Mouse (Mus musculus) thymus, adult 2 months (tissue): ENCODE measurements around the gene Cdh23.

Experiments used
- CTCF ChIP-seq: fragments of 200-500 bp; IDR thresholded peaks from 2 replicates; pipeline ENCODE4 v1.5.1; 2012; ENCODE audit warnings: mild to moderate bottlenecking, control low read depth, low read length, moderate library complexity, borderline replicate concordance; ENCODE audit not compliant: control insufficient read depth, poor library complexity, insufficient read depth; ENCODE audit errors: extremely low read depth
- POLR2A ChIP-seq: fragments of 200-500 bp; IDR thresholded peaks from 2 replicates; pipeline ENCODE4 v1.6.1; 2012; ENCODE audit warnings: mild to moderate bottlenecking, low read length, control low read depth, moderate library complexity; ENCODE audit not compliant: control insufficient read depth, poor library complexity, insufficient read depth; ENCODE audit errors: extremely low read depth

- TF ChIP-seq CTCF (no peak), POLR2A (no peak)
Observed at GRCm38 (mm10) chr10:60678926-60679325, 17.4 kb downstream of the Cdh23 start.
